Mouse (Mus musculus): ENCODE data around the gene Tmem175. TPM values are rescaled to one million over a fixed set of nuclear protein-coding genes. Genes with fewer than 3 reads are reported as not detected.

Gene Tmem175
- total and polyA plus RNA-seq, 2 experiments from 2014 or later: 12.3 to 24.5 TPM

DNA sequence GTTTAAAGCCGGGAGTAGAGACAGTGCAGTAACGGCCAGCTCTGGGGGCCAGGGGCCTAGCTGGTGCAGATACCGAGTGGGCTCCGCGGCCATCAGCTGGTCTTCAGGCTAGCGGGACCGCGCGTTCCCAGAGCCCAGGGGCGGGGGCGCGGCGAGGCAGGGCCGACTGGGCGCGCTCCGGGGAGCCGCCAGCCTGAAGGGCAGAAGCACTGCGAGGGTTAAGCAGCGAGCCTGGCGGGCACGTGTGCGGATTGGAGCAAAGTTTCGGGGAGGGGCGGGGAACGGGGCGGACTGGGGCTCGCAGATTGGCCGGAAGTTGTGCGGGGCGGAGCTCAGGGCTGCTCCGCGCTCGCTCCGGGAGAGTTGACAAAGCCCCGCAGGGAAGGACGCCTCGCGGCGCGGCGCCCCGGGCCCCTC lies 64.3 kb downstream of the Tmem175 start:
- WGBS: 1% methylated on average over 40 of the region's 43 CpGs
- Histone ChIP-seq H3K36me3 (replicated peaks; ENCODE audit: control insufficient read depth, insufficient read depth, low read length) (no peaks in the 10 kb centered on the region), H3K9ac (replicated peaks; ENCODE audit: low read depth, low read length) (peak overlapping the region; percentile 71), H3K4me3 (ENCODE audit: low read depth, low read length) (peak overlapping the region; percentile 85), H3K4me1 (ENCODE audit: control insufficient read depth, insufficient read depth) (0 out of 2 replicates have a peak, but pooled peaks cover 6% of the 10 kb centered on the region), H3K27me3 (ENCODE audit: control insufficient read depth, insufficient read depth, low read length) (no peaks in the 10 kb centered on the region), H3K9me3 (replicated peaks; ENCODE audit: control insufficient read depth, low read length) (no peaks in the 10 kb centered on the region), H3K27ac (ENCODE audit: low read depth) (no peak overlapping the region), H3K4me2 (ENCODE audit: low read depth, low read length) (peak overlapping the region; percentile 99)
- TF ChIP-seq EP300 (IDR thresholded peaks at IDR 0.05; ENCODE audit: low read depth) (no peak), CTCF (IDR thresholded peaks at IDR 0.05; ENCODE audit: low read depth) (no peak)
- peak; percentile 94 for DNase-seq (ENCODE audit: low spot score)
- ATAC-seq (ENCODE audit: insufficient read depth, low read depth): peak; percentile 96

DNA sequence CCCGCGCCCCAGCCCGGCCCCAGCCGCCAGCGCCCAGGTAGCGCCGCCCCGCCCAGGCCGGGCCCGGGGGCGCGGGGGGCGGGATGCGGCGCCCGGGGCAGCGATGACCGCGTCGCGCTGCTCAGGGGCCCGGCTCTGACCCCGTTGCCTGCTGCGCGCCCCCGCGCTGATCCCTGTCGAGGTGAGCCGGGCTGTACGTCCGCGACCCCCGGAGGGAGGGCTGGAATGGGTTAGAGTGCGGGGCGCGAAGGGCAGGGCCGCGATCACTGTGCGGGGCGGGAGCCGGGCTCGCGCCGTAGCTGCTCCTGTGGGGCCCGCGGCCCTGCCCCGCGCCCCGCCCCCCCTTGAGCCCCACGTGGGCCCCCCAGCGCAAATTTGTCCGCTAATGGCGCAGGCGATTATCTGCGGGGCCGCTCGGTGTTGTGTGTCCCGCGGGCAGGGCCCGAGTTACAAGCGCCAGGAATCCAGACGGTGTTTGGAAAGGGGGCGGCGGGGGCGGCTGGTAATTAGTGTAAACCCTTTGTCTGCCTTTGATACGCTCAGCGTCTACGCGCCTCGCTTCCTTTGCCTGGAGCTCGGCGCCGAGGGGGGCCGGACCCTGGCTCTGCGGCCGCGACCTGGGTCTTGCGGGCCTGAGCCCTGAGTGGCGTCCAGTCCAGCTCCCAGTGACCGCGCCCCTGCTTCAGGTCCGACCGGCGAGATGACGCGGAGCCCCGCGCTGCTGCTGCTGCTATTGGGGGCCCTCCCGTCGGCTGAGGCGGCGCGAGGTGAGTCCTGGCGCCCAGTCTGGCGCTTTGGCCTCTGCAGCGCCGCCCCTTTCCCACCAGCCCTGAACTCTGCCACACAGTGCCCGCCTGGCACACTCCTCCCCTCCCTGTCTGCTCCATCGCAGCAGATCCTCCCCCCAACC lies 65.0 kb downstream of the Tmem175 start:
- peak overlapping the region; percentile 85 for H3K4me3 ChIP-seq (ENCODE audit: low read depth, low read length)
- H3K9me3 ChIP-seq (replicated peaks; ENCODE audit: control insufficient read depth, low read length): no peaks in the 10 kb centered on the region
- WGBS: 1% methylated on average over 73 of the region's 99 CpGs
- TF ChIP-seq CTCF (IDR thresholded peaks at IDR 0.05; ENCODE audit: low read depth): no peak
- no peak for TF ChIP-seq EP300 (IDR thresholded peaks at IDR 0.05; ENCODE audit: low read depth)
- no peaks in the 10 kb centered on the region for H3K27me3 ChIP-seq (ENCODE audit: control insufficient read depth, insufficient read depth, low read length)
- peak overlapping the region; percentile 71 for H3K9ac ChIP-seq (replicated peaks; ENCODE audit: low read depth, low read length)
- DNase-seq (ENCODE audit: low spot score) (no peak), ATAC-seq (ENCODE audit: insufficient read depth, low read depth) (peak; percentile 25)
- no peaks in the 10 kb centered on the region for H3K36me3 ChIP-seq (replicated peaks; ENCODE audit: control insufficient read depth, insufficient read depth, low read length)
- H3K27ac ChIP-seq (ENCODE audit: low read depth): no peak overlapping the region
- H3K4me2 ChIP-seq (ENCODE audit: low read depth, low read length): peak overlapping the region; percentile 99
- 0 out of 2 replicates have a peak, but pooled peaks cover 7% of the 10 kb centered on the region for H3K4me1 ChIP-seq (ENCODE audit: control insufficient read depth, insufficient read depth)

DNA sequence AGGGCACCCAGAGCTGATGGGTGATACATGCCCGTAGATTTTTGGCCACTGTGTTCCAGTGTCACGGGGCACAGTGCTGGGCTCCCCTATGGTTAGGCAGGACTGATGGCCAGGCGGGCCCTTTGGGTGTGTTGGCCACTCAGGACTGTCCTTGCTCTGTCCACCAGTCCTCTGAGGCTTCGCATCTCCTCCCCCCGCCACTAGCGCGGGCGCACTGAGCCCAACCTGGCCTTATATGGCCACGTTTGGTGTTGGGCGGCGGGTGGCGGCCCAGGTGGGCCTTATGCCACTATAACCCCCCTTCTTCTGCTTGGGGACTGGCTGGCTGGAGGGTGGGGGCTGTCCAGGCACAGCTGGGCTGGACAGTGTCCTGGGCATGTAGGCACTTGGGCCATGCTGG lies 66.3 kb downstream of the Tmem175 start:
- Histone ChIP-seq H3K4me3 (ENCODE audit: low read depth, low read length) (no peak overlapping the region), H3K9ac (replicated peaks; ENCODE audit: low read depth, low read length) (no peak overlapping the region), H3K36me3 (replicated peaks; ENCODE audit: control insufficient read depth, insufficient read depth, low read length) (no peaks in the 10 kb centered on the region), H3K4me1 (ENCODE audit: control insufficient read depth, insufficient read depth) (peaks cover 14% of the 10 kb centered on the region; the same call in 1 of the 2 replicates), H3K27ac (ENCODE audit: low read depth) (no peak overlapping the region), H3K27me3 (ENCODE audit: control insufficient read depth, insufficient read depth, low read length) (no peaks in the 10 kb centered on the region), H3K9me3 (replicated peaks; ENCODE audit: control insufficient read depth, low read length) (no peaks in the 10 kb centered on the region), H3K4me2 (ENCODE audit: low read depth, low read length) (no peak overlapping the region)
- WGBS: 94% methylated on average over 11 of the region's 12 CpGs
- TF ChIP-seq EP300 (IDR thresholded peaks at IDR 0.05; ENCODE audit: low read depth): no peak
- TF ChIP-seq CTCF (IDR thresholded peaks at IDR 0.05; ENCODE audit: low read depth): no peak
- ATAC-seq (ENCODE audit: insufficient read depth, low read depth) (no peak), DNase-seq (ENCODE audit: low spot score) (no peak)

DNA sequence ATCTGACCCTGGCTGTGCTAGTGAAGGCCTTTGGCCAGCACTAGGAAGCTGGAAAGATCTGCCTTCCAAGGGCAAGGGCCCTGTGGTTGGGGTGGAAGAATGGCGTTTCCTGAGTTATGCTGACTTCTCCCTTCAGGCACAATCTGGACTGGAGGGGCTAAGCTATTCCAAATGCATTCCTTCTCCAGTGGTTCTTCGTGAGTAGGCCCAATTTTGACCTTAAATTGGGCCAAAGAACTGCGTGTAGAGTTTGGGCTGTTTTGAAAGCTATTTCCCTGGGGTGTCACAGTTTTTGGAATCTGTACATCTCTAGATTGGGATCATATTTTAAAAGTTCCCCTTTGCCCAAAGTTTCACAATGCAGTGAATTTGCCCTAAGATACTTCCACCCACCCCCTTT lies 67.0 kb downstream of the Tmem175 start:
- no peak overlapping the region for H3K4me3 ChIP-seq (ENCODE audit: low read depth, low read length)
- TF ChIP-seq EP300 (IDR thresholded peaks at IDR 0.05; ENCODE audit: low read depth) (no peak), CTCF (IDR thresholded peaks at IDR 0.05; ENCODE audit: low read depth) (no peak)
- H3K36me3 ChIP-seq (replicated peaks; ENCODE audit: control insufficient read depth, insufficient read depth, low read length): no peaks in the 10 kb centered on the region
- H3K4me1 ChIP-seq (ENCODE audit: control insufficient read depth, insufficient read depth): peaks cover 13% of the 10 kb centered on the region; the same call in 1 of the 2 replicates
- H3K4me2 ChIP-seq (ENCODE audit: low read depth, low read length): no peak overlapping the region
- no peak overlapping the region for H3K27ac ChIP-seq (ENCODE audit: low read depth)
- ATAC-seq (ENCODE audit: insufficient read depth, low read depth) (no peak), DNase-seq (ENCODE audit: low spot score) (no peak)
- 82% methylated on average over 3 of the region's 3 CpGs for whole genome bisulfite sequencing
- H3K27me3 ChIP-seq (ENCODE audit: control insufficient read depth, insufficient read depth, low read length): no peaks in the 10 kb centered on the region
- H3K9me3 ChIP-seq (replicated peaks; ENCODE audit: control insufficient read depth, low read length): no peaks in the 10 kb centered on the region
- H3K9ac ChIP-seq (replicated peaks; ENCODE audit: low read depth, low read length): no peak overlapping the region

GRCm38 (mm10) chr5:108697341-108697753 lies 67.8 kb downstream of the Tmem175 start:
- 67% methylated on average over 4 of the region's 4 CpGs for WGBS
- DNase-seq (ENCODE audit: low spot score): no peak
- TF ChIP-seq EP300 (IDR thresholded peaks at IDR 0.05; ENCODE audit: low read depth) (no peak), CTCF (IDR thresholded peaks at IDR 0.05; ENCODE audit: low read depth) (no peak)
- H3K9me3 ChIP-seq (replicated peaks; ENCODE audit: control insufficient read depth, low read length): no peaks in the 10 kb centered on the region
- no peak overlapping the region for H3K27ac ChIP-seq (ENCODE audit: low read depth)
- H3K4me1 ChIP-seq (ENCODE audit: control insufficient read depth, insufficient read depth): peaks cover 8% of the 10 kb centered on the region; the same call in 1 of the 2 replicates
- H3K4me3 ChIP-seq (ENCODE audit: low read depth, low read length): no peak overlapping the region
- H3K9ac ChIP-seq (replicated peaks; ENCODE audit: low read depth, low read length): no peak overlapping the region
- H3K4me2 ChIP-seq (ENCODE audit: low read depth, low read length): no peak overlapping the region
- no peaks in the 10 kb centered on the region for H3K36me3 ChIP-seq (replicated peaks; ENCODE audit: control insufficient read depth, insufficient read depth, low read length)
- ATAC-seq (ENCODE audit: insufficient read depth, low read depth): no peak
- H3K27me3 ChIP-seq (ENCODE audit: control insufficient read depth, insufficient read depth, low read length): no peaks in the 10 kb centered on the region

Other genes with a start within 250 kb of the Tmem175 start
- not detected in 2 replicates for gene Pde6b, start 241.4 kb upstream of the Tmem175 start, total RNA-seq (2014; rRNA removed; ENCODE audit: low replicate concordance)
- 0.15 TPM in 1 of 2 replicates, not detected in the other for gene Pde6b, start 241.4 kb upstream of the Tmem175 start, polyA plus RNA-seq (2015; fragmentation: Nextera tagmentation; extraction: Ambion mirVana)
- 139 and 316 TPM in 2 replicates for gene Atp5k, start 195.3 kb upstream of the Tmem175 start, total RNA-seq (2014; rRNA removed; ENCODE audit: low replicate concordance)
- gene Atp5k, start 195.3 kb upstream of the Tmem175 start, polyA plus RNA-seq (2015; fragmentation: Nextera tagmentation; extraction: Ambion mirVana): 1,908 and 1,920 TPM in 2 replicates
- 0.19 and 1.2 TPM in 2 replicates for gene Mfsd7a, start 180.9 kb upstream of the Tmem175 start, total RNA-seq (2014; rRNA removed; ENCODE audit: low replicate concordance)
- gene Mfsd7a, start 180.9 kb upstream of the Tmem175 start, polyA plus RNA-seq (2015; fragmentation: Nextera tagmentation; extraction: Ambion mirVana): 0.20 and 0.29 TPM in 2 replicates
- 18.7 and 31.7 TPM in 2 replicates for gene Pcgf3, start 168.5 kb upstream of the Tmem175 start, total RNA-seq (2014; rRNA removed; ENCODE audit: low replicate concordance)
- gene Pcgf3, start 168.5 kb upstream of the Tmem175 start, polyA plus RNA-seq (2015; fragmentation: Nextera tagmentation; extraction: Ambion mirVana): 11.0 and 13.9 TPM in 2 replicates
- gene Cplx1, start 79.7 kb upstream of the Tmem175 start, total RNA-seq (2014; rRNA removed; ENCODE audit: low replicate concordance): 0.04 and 0.12 TPM in 2 replicates
- 0.33 and 0.34 TPM in 2 replicates for gene Cplx1, start 79.7 kb upstream of the Tmem175 start, polyA plus RNA-seq (2015; fragmentation: Nextera tagmentation; extraction: Ambion mirVana)
- 29.4 and 48.9 TPM in 2 replicates for gene Gak, start within 50 bp of the Tmem175 start, total RNA-seq (2014; rRNA removed; ENCODE audit: low replicate concordance)
- gene Gak, start within 50 bp of the Tmem175 start, polyA plus RNA-seq (2015; fragmentation: Nextera tagmentation; extraction: Ambion mirVana): 13.4 and 15.0 TPM in 2 replicates
- gene Idua, start 30.6 kb downstream of the Tmem175 start, total RNA-seq (2014; rRNA removed; ENCODE audit: low replicate concordance): 8.9 and 25.6 TPM in 2 replicates
- 9.0 and 9.6 TPM in 2 replicates for gene Idua, start 30.6 kb downstream of the Tmem175 start, polyA plus RNA-seq (2015; fragmentation: Nextera tagmentation; extraction: Ambion mirVana)
- gene Dgkq, start 39.9 kb downstream of the Tmem175 start, total RNA-seq (2014; rRNA removed; ENCODE audit: low replicate concordance): 11.9 and 34.7 TPM in 2 replicates
- 2.9 and 3.0 TPM in 2 replicates for gene Dgkq, start 39.9 kb downstream of the Tmem175 start, polyA plus RNA-seq (2015; fragmentation: Nextera tagmentation; extraction: Ambion mirVana)
- gene Slc26a1, start 45.8 kb downstream of the Tmem175 start, total RNA-seq (2014; rRNA removed; ENCODE audit: low replicate concordance): 0.08 TPM in 1 of 2 replicates, not detected in the other
- 0.11 and 0.23 TPM in 2 replicates for gene Slc26a1, start 45.8 kb downstream of the Tmem175 start, polyA plus RNA-seq (2015; fragmentation: Nextera tagmentation; extraction: Ambion mirVana)
- 23.8 and 40.5 TPM in 2 replicates for gene Fgfrl1, start 62.6 kb downstream of the Tmem175 start, total RNA-seq (2014; rRNA removed; ENCODE audit: low replicate concordance)
- gene Fgfrl1, start 62.6 kb downstream of the Tmem175 start, polyA plus RNA-seq (2015; fragmentation: Nextera tagmentation; extraction: Ambion mirVana): 8.6 and 9.2 TPM in 2 replicates
- gene Rnf212, start 145.2 kb downstream of the Tmem175 start, total RNA-seq (2014; rRNA removed; ENCODE audit: low replicate concordance): not detected in 2 replicates
- gene Rnf212, start 145.2 kb downstream of the Tmem175 start, polyA plus RNA-seq (2015; fragmentation: Nextera tagmentation; extraction: Ambion mirVana): not detected in 2 replicates
- gene Tmed11, start 165.6 kb downstream of the Tmem175 start, total RNA-seq (2014; rRNA removed; ENCODE audit: low replicate concordance): not detected in 2 replicates
- gene Tmed11, start 165.6 kb downstream of the Tmem175 start, polyA plus RNA-seq (2015; fragmentation: Nextera tagmentation; extraction: Ambion mirVana): not detected in 2 replicates
- not detected in 2 replicates for gene Vmn2r8, start 179.1 kb downstream of the Tmem175 start, total RNA-seq (2014; rRNA removed; ENCODE audit: low replicate concordance)
- gene Vmn2r8, start 179.1 kb downstream of the Tmem175 start, polyA plus RNA-seq (2015; fragmentation: Nextera tagmentation; extraction: Ambion mirVana): not detected in 2 replicates
- gene Vmn2r9, start 222.8 kb downstream of the Tmem175 start, total RNA-seq (2014; rRNA removed; ENCODE audit: low replicate concordance): not detected in 2 replicates
- not detected in 2 replicates for gene Vmn2r9, start 222.8 kb downstream of the Tmem175 start, polyA plus RNA-seq (2015; fragmentation: Nextera tagmentation; extraction: Ambion mirVana)